ENCODE assay signal across 7 mouse cellular contexts in the genomic region with DNA sequence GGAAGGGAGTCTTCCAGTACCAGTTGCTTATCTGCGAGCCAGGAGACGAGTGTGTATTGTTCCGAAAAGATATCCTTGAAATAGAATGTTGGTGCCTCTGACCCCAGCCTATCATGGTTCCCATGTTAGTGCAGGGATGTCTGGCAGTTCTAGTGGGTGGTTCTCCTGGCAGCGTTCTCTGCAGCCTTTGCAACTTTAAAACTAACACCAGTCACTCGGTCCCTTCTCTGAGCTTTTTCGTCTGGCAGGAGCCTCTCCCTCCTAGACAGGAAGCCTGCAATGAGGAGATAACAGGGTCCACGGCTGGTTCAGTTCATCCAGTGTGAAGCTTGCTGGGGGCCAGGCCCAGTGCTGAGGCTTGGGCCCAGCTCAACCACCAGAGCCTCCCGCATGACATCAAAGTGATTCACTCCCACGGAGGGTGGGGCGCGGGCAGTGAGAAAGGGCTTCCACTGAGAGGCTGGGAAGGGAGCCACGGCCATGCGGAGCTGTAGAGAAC. TPM values are rescaled to one million over a fixed set of nuclear protein-coding genes. Genes with fewer than 3 reads are reported as not detected.
DNase-seq lines count a peak whose midpoint lies in the region; ATAC-seq and TF ChIP-seq lines count a peak whose summit lies in the region.

No protein-coding gene starts in this region.

- ATAC-seq in liver, postnatal 0 days = peak; percentile 94

- no peaks in the 10 kb centered on the region for H3K36me3 ChIP-seq in embryonic facial prominence, embryonic 10.5 days (replicated peaks)
- no peaks in the 10 kb centered on the region for H3K36me3 ChIP-seq in liver, postnatal 0 days (replicated peaks; ENCODE audit: insufficient read depth, low read length)

- H3K4me2 ChIP-seq in liver, postnatal 0 days (ENCODE audit: low read depth, low read length) = peak overlapping the region; percentile 61

- 81% methylated on average over 13 of the region's 13 CpGs for WGBS in embryonic facial prominence, embryonic 10.5 days
- 33% methylated on average over 13 of the region's 13 CpGs for WGBS in liver, postnatal 0 days (ENCODE audit: insufficient replicate concordance)

- 0 out of 2 replicates have a peak overlapping the region, but pooled peaks have one; percentile 7 for H3K27ac ChIP-seq in embryonic facial prominence, embryonic 10.5 days (replicated peaks)
- peak overlapping the region; percentile 88 for H3K27ac ChIP-seq in liver, postnatal 0 days (ENCODE audit: low read depth)

- no peak for TF ChIP-seq CTCF in liver, postnatal 0 days (IDR thresholded peaks at IDR 0.05; ENCODE audit: low read depth)

- peaks cover 49% of the 10 kb centered on the region for H3K4me1 ChIP-seq in embryonic facial prominence, embryonic 10.5 days
- peaks cover 36% of the 10 kb centered on the region for H3K4me1 ChIP-seq in liver, postnatal 0 days (ENCODE audit: insufficient read depth)

- peak; percentile 20 for DNase-seq in thymus, postnatal 0 days (ENCODE audit: low spot score)
- DNase-seq in thymus, postnatal 36 days = no peak
- DNase-seq in embryonic facial prominence, embryonic 10.5 days (ENCODE audit: low spot score) = no peak
- peak; percentile 75 for DNase-seq in heart, postnatal 4 days
- peak; percentile 75 for DNase-seq in liver, postnatal 0 days
- DNase-seq in urinary bladder, postnatal 36 days (ENCODE audit: low spot score in 2 of 2) = peak; percentile 20 to 27
- no peak for DNase-seq in left cerebral cortex, adult 11 months (ENCODE audit: low spot score)

- no peaks in the 10 kb centered on the region for H3K27me3 ChIP-seq in embryonic facial prominence, embryonic 10.5 days (replicated peaks; ENCODE audit: low read depth, poor library complexity, severe bottlenecking)
- H3K27me3 ChIP-seq in liver, postnatal 0 days (ENCODE audit: insufficient read depth, low read length) = no peaks in the 10 kb centered on the region

- no peaks in the 10 kb centered on the region for H3K9me3 ChIP-seq in embryonic facial prominence, embryonic 10.5 days
- H3K9me3 ChIP-seq in liver, postnatal 0 days (ENCODE audit: low read length) = no peaks in the 10 kb centered on the region

- no peak overlapping the region for H3K9ac ChIP-seq in liver, postnatal 0 days (replicated peaks)

- TF ChIP-seq EP300 in liver, postnatal 0 days (IDR thresholded peaks at IDR 0.05; ENCODE audit: low read depth) = peak; percentile 95

- no peak overlapping the region for H3K4me3 ChIP-seq in embryonic facial prominence, embryonic 10.5 days
- no peak overlapping the region for H3K4me3 ChIP-seq in liver, postnatal 0 days (ENCODE audit: low read depth, low read length)

RNA-seq across cellular contexts. Expression of a gene that starts 6.5 kb away (rescaled TPM):
- polyA plus RNA-seq in thymus, postnatal 0 days (2015; fragmentation: Nextera tagmentation; extraction: Ambion mirVana) = 28.4 and 31.0 TPM in 2 replicates
- polyA plus RNA-seq in embryonic facial prominence, embryonic 10.5 days (2016; fragmentation: Nextera tagmentation; extraction: Ambion mirVana) = 18.9 and 24.5 TPM in 2 replicates
- 10 to 100 TPM; 33.0 to 34.3 TPM for total RNA-seq in heart, postnatal 4 days (2021)
- 12.9 and 16.5 TPM in 2 replicates for polyA plus RNA-seq in liver, postnatal 0 days (2015; fragmentation: Nextera tagmentation; extraction: Ambion mirVana)

Comparison
In these comparisons a context has a peak if more than half of its experiments do, and no peak if none do; other contexts are left out.
1. DNase-seq: peak in thymus, postnatal 0 days (single experiment), heart, postnatal 4 days (single experiment), liver, postnatal 0 days (single experiment) and urinary bladder, postnatal 36 days (2 of 2); none in thymus, postnatal 36 days (0 of 2), embryonic facial prominence, embryonic 10.5 days (single experiment) and left cerebral cortex, adult 11 months (single experiment).